Mouse (Mus musculus): ENCODE measurements around the gene Vim.
A peak's percentile ranks its signal among the peaks of the same experiment; 100 is the strongest.
"Not testable (repeated sequence)": the region's sequence is repeated elsewhere in the genome, so short reads cannot be mapped to it uniquely, and the experiment has no call there.

Gene Vim

DNA sequence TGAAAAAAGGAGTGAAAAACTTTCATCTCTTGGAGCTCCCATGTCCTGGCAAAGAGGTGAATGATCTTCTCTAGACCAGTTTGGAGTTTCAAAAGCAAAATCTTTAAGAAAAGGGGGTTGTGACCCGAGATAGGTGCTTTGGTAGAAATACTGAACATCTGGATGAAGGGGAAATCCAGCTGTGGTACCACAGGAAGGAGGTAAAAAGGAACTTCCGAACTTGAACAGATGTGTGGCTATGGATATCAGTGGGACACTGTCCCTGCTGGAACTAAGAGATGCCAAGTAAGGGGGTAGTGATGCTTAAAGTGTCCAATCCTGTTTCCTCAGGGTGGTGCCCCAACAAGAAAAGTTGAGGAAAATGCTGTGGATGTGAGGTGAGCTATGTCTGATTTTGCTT lies 3.6 kb upstream of the Vim start:
- no peak for DNase-seq

DNA sequence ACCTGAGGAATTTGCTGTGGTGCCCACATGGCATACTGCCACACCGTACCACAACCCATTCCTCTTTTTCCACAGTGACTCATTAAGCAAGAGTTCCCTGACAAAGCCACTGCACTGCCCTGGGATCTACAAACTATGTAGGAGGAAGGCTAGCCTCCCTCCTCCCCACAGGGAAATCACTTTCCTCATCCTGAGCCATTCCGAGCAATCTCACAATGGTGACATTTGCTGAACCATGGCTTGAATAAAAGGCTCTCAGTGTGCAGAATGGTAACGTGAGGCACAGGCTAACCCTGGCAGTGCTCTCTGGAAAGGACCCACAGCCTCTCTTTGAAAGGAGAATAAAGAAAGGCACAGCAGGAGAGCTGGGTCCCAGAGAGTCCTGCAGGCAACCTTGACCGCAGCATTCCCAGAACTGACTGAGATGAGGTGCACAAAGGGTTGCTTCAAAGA lies 1.6 kb upstream of the Vim start:
- no peak for DNase-seq

DNA sequence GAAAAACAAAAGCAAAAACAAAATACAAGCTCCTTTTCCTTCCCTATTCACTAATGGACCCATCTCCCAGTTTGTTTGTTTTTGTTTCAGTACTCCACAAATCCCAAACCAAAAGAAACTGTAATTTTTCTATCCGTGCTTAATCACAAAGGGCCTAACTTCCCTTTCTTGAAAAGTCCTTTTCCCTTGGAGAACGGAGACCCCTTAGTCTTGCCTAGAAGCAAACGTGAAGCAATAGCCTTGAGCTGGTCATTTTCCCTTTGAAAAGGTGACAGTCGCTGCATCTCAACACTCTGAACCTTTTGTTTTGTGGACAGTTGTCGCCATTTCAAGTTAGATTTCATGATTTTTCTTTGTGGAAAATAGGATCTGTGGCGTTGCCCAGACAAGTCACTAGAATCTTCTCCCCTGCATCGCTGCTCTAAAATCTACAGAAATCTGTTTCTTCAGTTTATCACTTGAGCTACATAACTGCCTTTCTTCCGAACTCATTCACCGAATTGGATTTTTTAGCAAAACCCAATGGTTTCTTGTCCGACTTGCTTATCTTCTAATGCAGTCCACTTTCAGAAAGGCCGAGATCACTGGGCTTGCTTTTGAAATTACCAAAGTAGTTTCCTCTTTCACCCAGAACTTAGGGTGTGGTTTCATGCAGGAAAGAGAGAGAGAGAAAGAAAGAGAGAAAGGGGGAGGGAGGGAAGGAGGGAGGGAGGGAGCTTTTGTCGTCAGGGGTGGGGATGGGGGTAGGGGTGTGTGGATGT lies 900 bp upstream of the Vim start:
- DNase-seq = no peak

DNA sequence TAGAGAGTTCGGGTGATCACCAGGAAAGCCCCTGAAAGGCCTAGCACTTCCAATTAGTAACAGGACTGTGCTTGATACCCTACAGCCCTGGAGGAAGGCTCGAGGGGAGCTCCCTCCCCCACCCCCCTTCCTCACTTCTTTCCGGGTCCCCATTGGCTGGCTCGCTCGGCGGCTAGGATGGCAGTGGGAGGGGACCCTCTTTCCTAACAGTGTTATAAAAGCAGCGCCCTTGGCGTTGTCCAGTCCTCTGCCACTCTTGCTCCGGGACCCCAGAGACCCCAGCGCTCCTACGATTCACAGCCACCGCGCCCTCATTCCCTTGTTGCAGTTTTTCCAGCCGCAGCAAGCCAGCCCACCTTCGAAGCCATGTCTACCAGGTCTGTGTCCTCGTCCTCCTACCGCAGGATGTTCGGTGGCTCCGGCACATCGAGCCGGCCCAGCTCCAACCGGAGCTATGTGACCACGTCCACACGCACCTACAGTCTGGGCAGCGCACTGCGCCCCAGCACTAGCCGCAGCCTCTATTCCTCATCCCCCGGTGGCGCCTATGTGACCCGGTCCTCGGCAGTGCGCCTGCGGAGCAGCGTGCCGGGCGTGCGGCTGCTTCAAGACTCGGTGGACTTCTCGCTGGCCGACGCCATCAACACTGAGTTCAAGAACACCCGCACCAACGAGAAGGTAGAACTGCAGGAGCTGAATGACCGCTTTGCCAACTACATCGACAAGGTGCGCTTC lies 506 bp downstream of the Vim start:
- peak; percentile 47 to 56 for DNase-seq

DNA sequence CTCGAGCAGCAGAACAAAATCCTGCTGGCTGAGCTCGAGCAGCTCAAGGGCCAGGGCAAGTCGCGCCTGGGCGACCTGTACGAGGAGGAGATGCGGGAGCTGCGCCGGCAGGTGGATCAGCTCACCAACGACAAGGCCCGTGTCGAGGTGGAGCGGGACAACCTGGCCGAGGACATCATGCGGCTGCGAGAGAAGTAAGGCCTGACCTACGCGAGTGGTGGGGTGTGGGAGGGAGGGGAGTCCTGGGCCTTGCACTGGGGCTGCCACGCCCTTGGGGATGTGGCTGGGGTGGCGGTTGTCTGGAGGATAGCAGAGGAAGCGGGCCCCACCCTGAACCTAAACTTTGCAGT lies 1.0 kb downstream of the Vim start:
- DNase-seq = peak in 1 of 2 experiments; percentile 29

DNA sequence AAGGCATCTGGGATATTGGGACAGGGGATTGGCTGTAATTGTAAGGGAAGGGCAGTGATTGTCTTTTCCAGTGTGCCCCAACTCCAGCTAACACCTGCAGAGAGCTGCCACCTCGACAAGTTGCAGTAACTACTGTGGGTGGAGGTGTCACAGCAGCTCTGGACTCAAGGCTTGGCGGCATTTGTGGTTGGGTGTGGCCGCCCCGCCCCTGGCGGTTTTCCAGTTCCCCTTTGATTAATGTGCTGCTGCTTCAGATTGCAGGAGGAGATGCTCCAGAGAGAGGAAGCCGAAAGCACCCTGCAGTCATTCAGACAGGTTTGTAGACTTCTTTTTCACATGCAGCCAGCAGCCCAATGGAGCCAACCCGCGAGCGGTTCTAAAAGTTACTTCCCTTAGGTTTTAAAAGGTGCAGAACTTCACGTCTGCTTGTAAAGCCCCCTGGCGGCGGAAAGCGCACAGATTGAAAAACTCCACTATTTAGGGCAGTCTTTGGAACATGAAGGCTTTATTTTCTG lies 1.6 kb downstream of the Vim start:
- DNase-seq = peak; percentile 55 to 71

DNA sequence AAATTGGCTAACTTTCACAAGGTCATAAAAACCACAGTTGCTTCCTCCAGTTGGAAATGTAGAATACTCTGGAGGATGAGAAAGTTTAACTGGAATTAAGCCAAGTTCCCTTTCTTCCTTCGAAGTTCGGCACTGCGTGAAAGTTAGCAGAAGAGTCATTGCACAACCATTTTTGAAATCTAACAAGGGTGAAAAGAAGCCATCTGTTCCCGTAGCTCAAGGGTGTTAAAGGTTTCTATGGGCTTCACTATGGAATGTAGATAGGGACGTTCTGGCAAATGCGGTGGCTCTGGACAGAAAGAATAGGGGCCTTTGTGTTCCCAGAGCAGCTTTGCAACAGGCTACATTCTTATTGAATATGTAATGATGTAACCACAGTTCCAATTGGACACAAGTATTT lies 2.2 kb downstream of the Vim start:
- DNase-seq = peak in 1 of 2 experiments; percentile 5

DNA sequence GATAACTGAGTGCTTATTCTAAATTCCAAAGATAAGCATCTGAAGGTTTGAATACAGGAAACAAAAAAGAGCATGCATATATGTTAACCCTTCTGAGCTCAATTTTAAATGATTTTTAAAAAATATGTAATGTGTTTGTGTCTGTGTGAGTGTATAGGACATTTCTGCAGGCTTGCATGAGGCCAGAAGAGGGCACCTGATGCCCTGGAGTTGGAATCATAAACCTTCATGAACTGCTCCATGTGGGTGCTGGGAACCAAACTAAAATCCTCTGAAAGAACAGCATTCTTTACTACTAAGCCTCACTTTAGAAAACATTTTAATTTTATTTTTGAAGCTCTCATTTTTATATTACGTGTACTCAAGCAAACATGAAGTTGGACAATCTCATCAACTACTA lies 3.7 kb downstream of the Vim start:
- no peak for DNase-seq

DNA sequence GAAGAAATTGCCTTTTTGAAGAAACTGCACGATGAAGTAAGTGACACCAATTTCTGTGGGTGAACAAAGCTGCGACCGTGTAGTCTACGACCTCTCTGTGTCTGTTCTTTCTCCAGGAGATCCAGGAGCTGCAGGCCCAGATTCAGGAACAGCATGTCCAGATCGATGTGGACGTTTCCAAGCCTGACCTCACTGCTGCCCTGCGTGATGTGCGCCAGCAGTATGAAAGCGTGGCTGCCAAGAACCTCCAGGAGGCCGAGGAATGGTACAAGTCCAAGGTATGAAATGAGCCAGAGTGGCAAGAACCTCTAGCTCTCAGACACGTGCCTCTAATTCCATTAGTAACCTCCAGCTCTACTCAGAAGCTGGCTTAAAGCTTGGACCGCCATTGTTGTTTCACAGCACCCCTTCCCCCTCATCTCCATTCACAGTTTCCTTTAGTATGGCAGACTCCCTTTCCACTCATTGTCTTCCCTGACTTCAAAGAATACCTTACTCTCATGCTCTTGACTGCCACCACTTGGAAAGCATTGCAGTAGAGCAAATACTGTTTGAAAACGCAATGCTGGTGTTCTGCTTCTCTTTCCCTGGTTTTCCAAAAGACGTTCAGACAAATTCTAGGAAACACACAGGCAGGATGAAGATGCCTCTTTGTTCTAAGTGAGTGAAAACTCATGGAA lies 4.9 kb downstream of the Vim start:
- peak; percentile 60 to 68 for DNase-seq

DNA sequence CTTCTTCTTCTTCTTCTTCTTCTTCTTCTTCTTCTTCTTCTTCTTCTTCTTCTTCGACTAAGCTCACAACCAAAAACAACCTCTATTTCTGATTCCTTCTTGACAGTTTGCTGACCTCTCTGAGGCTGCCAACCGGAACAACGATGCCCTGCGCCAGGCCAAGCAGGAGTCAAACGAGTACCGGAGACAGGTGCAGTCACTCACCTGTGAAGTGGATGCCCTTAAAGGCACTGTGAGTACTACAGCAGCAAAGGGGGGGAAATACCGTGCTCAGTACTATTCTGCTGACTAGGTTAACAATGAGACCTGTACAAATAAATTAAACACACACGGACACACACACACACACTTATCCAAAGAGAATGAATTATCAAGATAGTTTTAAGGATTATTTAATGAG lies 5.6 kb downstream of the Vim start:
- peak in 1 of 2 experiments; percentile 10 for DNase-seq

DNA sequence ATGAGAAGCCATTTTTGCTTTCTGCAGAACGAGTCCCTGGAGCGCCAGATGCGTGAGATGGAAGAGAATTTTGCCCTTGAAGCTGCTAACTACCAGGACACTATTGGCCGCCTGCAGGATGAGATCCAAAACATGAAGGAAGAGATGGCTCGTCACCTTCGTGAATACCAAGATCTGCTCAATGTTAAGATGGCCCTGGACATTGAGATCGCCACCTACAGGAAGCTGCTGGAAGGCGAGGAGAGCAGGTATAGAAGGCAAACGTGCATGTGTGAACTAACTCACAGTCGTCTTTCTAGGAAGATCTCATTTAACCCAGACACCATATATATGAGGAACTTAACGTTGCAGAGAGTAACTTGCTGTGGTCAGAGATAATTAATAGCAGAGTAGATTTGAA lies 6.3 kb downstream of the Vim start:
- peak; percentile 8 to 17 for DNase-seq

DNA sequence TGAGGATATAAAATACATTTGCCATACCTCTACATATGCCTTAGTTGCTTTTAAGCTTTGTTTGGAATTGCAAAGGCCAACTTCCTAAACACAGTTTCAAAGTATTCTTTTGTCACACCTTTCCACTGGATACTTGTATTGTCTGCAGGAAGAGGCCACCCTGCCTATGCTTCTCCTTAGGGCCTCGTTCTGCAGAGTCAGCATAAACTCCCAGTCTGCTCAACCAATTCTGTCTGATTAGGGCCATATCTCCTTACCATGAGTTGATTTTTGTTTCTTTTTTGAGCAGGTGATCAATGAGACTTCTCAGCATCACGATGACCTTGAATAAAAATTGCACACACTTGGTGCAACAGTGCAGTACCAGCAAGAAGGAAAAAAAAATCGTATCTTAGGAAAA lies 8.5 kb downstream of the Vim start:
- no peak for DNase-seq

DNA sequence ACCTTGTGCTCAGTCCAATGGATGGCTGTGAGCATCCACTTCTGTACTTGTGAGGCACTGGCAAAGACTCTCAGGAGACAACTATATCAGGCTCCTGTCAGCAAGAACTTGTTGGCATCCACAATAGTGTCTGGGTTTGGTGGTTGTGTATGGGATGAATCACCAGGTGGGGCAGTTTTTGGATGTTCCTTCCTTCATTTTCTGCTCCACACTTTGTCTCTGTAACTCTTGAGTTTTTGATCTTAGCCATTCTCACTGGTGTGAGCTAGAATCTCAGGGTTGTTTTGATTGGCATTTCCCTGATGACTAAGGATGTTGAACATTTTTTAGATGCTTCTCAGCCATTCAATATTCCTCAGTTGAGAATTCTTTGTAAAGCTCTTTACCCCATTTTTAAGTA lies 10.0 kb downstream of the Vim start:
- not testable (repeated sequence) for DNase-seq

DNA sequence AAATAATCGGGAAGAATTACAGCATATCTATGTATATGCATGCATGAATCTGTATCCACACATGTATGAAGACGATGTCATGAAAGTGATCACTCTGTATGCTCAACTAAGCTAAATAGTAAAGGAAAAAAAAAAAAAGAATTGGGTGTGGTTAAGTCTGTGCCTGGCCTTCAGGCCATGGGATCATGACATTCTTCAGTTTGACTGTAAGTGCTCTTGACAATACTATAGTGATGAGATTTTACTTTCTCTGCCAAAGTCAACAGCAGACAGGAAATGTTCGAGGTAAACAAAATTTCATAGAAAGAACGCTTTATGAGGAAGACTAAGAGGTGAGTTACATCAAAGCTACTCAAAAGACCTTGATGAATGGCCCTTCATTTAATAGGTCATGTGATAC lies 19.6 kb downstream of the Vim start:
- DNase-seq = no peak

DNA sequence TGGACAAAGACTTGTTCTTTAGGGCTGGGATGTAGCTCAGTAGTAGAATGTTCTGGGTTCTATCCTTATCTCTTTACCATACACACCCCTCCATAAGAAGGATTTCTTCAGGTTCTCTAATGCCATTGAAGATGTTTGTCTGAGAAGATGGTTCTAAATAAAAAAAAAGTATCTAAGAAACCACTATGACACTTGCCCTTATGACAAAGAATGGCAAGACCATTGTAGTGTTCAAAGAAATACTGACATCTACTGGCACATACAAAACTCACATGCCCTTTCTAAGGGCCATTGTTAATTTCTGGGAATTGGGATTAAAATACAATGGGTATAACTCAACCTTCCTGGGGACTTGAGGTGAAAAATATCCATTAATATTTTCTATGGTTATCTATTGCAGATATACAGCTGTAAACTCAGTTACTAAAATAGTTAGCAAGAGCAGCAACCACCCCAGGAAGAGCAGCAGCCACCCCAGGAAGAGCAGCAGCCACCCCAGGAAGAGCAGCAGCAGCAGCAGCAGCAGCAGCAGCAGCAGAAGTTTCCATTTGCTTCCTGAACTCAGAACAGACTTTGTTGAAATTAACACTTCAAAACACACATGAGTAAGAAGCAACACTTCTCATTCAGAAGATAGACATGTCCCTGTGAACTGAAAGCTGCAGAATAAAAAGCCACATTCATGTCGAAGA lies 23.4 kb downstream of the Vim start:
- DNase-seq = no peak

DNA sequence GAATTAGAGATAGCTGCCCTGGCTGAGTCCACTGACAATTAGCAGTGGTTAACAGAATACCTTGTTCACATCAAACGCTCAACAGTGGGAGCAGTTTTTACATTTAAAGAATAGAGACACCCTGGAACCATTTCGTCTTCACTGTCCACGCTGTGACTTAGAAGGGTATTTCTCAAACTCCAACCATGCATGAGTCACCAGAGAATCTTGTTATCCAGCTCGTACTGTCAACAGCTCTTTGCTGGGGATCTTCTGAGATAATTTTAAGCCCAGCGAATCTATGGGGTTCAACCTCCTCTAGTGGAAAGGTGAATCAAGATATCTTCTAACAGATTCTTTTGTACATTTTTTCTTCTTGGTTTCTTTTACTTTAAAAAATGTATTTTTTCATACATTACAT lies 24.4 kb downstream of the Vim start:
- DNase-seq = no peak

DNA sequence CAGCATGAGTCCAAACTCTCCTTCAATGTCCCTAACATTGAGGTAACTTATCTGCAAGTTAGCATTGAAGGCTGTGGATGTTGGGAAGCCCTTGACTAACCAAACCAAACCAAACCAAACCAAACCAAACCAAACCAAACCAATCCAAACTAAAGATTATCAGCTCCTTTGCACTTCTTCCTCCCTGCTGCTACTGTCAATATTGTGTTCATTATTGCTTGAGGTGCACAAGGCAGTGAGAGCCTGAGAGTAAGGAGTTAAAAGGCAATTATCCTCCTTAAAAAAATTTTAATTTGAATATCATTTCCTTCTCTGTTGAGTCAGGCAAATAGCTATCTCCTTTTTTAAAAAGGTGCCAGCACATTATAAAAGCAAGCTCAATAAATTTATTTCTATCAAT lies 29.4 kb downstream of the Vim start:
- DNase-seq = no peak

DNA sequence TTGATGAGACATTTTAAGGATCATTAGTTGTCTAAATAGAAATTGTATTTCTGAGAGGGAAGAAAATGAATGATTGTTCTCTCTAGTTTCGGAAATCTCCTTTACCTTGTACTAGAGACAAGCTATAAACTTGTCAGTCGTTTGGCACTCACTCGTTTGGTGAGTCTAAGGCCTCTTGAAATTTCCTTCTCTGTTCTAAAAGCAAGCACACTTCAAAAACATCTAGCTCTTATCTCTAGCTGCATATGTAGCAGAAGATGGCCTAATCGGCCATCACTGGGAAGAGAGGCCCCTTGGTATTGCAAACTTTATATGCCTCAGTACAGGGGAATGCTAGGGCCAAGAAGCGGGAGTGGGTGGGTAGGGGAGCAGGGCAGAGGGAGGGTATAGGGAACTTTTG lies 29.9 kb downstream of the Vim start:
- not testable (repeated sequence) for DNase-seq

DNA sequence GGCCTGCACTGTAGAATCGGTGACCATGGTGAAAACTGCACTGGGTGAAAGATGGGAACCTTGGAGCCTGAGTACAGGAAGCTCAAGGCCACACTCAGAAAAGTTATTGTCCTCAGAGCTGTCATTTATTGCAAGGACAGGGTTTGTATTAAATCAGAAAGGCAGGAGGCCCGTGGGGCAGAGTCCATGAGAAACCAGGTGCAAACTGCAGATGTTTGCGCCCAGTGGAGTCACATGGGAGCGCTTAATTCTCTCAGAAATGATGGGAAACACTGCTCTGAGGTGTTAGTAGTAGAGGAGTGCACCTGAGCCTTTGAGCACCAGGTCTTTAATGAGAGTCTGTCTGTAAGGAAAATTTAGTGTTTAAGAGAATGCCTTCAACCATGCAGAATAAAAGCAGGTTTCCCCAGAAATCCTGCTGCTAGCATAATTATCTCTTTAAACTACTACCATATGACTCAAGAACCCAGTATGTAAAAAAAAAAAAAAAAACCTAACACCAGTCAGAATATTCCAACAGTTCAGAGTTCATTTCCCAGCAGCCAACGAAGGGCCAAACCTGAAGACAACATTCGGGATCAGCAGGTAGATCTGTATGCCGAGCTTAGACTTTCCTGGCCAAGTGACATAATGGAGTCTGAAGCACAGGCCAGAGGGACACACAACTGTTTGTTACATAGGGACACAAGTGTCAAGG lies 56.6 kb downstream of the Vim start:
- DNase-seq = no peak
